In genomic region chr8:122460524-122461472, GRCm38 (mm10) we compare ENCODE assay signal across 8 mouse cellular contexts. TPM values are rescaled to one million over a fixed set of nuclear protein-coding genes. Genes with fewer than 3 reads are reported as not detected.
DNase-seq lines count a peak whose midpoint lies in the region; ATAC-seq and TF ChIP-seq lines count a peak whose summit lies in the region.

Gene Snai3, minus strand, starts transcription at chr8:122460733.

- H3K4me3 ChIP-seq in lung, postnatal 0 days (ENCODE audit: low read depth, low read length) = peak within 1 kb of the TSS; percentile 19; the same call in 1 of the 2 replicates

- WGBS in lung, postnatal 0 days = 2% methylated on average over 48 of the region's 56 CpGs

- H3K9ac ChIP-seq in lung, postnatal 0 days (replicated peaks; ENCODE audit: low read depth) = no peak within 1 kb of the TSS

- H3K9me3 ChIP-seq in lung, postnatal 0 days (ENCODE audit: low read length) = no peaks in the 10 kb centered on the region

- TF ChIP-seq EP300 in lung, postnatal 0 days (IDR thresholded peaks at IDR 0.05) = no peak

- no peaks in the 10 kb centered on the region for H3K36me3 ChIP-seq in lung, postnatal 0 days (ENCODE audit: insufficient read depth, low read length)

- ATAC-seq in frontal cortex, adult (ENCODE audit: low TSS enrichment) = peak; percentile 7; the same call in 1 of the 2 replicates
- peak; percentile 54 for ATAC-seq in granulocyte monocyte progenitor cell, adult 5-6 weeks (replicated peaks; ENCODE audit: poor library complexity, severe bottlenecking)
- ATAC-seq in lung, postnatal 0 days = peak; percentile 88

- no peak for TF ChIP-seq CTCF in lung, postnatal 0 days (IDR thresholded peaks at IDR 0.05)

- H3K4me1 ChIP-seq in lung, postnatal 0 days (ENCODE audit: insufficient read depth, low read depth, low read length) = peaks cover 10% of the 10 kb centered on the region; the same call in 1 of the 2 replicates

- no peak within 1 kb of the TSS for H3K27ac ChIP-seq in lung, postnatal 0 days (ENCODE audit: low read length)

- H3K27me3 ChIP-seq in lung, postnatal 0 days (replicated peaks; ENCODE audit: insufficient read depth, low read length) = peaks cover 20% of the 10 kb centered on the region; the same call in 1 of the 2 replicates

- no peak for DNase-seq in frontal cortex, postnatal 25 days (ENCODE audit: low spot score in 2 of 2)
- peak; percentile 79 to 84 for DNase-seq in cerebellum, postnatal 25 days
- DNase-seq in kidney, adult 8-10 months = peak; percentile 81 to 82
- DNase-seq in lung, postnatal 0 days (ENCODE audit: low spot score) = peak; percentile 80
- DNase-seq in retina, embryonic 14.5 days (ENCODE audit: low spot score) = peak; percentile 63
- DNase-seq in layer of hippocampus, postnatal 10 days (ENCODE audit: low spot score in 2 of 2) = no peak

- peak within 1 kb of the TSS; percentile 49 for H3K4me2 ChIP-seq in lung, postnatal 0 days (replicated peaks; ENCODE audit: low read depth, low read length)

RNA-seq across cellular contexts. Expression of gene Snai3, which starts in this region (rescaled TPM):
- not detected in 2 replicates for total RNA-seq in granulocyte monocyte progenitor cell, adult 5-6 weeks (2014; fragmentation: Nextera tagmentation)
- not detected in 2 replicates for total RNA-seq in granulocyte monocyte progenitor cell, adult 5-6 weeks (2017)
- polyA plus RNA-seq in lung, postnatal 0 days (2015; fragmentation: Nextera tagmentation; extraction: Ambion mirVana) = 1.2 and 1.5 TPM in 2 replicates
- total RNA-seq in layer of hippocampus, postnatal 10 days (2021) = not detected

Comparison
In these comparisons a context has a peak if more than half of its experiments do, and no peak if none do; other contexts are left out.
1. Peak in ATAC-seq in granulocyte monocyte progenitor cell, adult 5-6 weeks; RNA of the gene not detected or under 1 TPM.
2. ATAC-seq: peak in every context shown above with its lines; median percentile 88 in lung, postnatal 0 days; 54 in granulocyte monocyte progenitor cell, adult 5-6 weeks; 7 in frontal cortex, adult.
3. DNase-seq: peak in cerebellum, postnatal 25 days (2 of 2), kidney, adult 8-10 months (2 of 2), lung, postnatal 0 days (single experiment) and retina, embryonic 14.5 days (single experiment); none in frontal cortex, postnatal 25 days (0 of 2) and layer of hippocampus, postnatal 10 days (0 of 2).